Mouse (Mus musculus) Muller cell, postnatal 12 days (primary cell): ENCODE measurements around the gene Ntrk1.

Experiments
- DNase-seq: peaks from one replicate; pipeline ENCODE4 v3.0.0-alpha.2; 2015; ENCODE audit errors: inconsistent ontology term

Ntrk1 gene

GRCm38 (mm10) chr3:87753829-87754228 lies 41.1 kb downstream of the Ntrk1 start:
- DNase-seq: no peak

- DNase-seq: no peak
These were observed 42.4 kb downstream of the Ntrk1 start for GRCm38 (mm10) chr3:87752567-87752966.

GRCm38 (mm10) chr3:87749977-87750376 lies 45.0 kb downstream of the Ntrk1 start:
- DNase-seq: no peak

- DNase-seq: peak; percentile 41
These were observed 45.9 kb downstream of the Ntrk1 start for GRCm38 (mm10) chr3:87749036-87749435.

- peak; percentile 33 for DNase-seq
These were observed 46.5 kb downstream of the Ntrk1 start, which contains the start of gene Lrrc71 for GRCm38 (mm10) chr3:87748431-87748830. Gene Lrrc71 (minus strand): TSS chr3:87748625.

- DNase-seq: no peak
These were observed 49.8 kb downstream of the Ntrk1 start for GRCm38 (mm10) chr3:87745036-87745659.

- DNase-seq: no peak
These were observed 51.0 kb downstream of the Ntrk1 start for GRCm38 (mm10) chr3:87743927-87744326.

DNA sequence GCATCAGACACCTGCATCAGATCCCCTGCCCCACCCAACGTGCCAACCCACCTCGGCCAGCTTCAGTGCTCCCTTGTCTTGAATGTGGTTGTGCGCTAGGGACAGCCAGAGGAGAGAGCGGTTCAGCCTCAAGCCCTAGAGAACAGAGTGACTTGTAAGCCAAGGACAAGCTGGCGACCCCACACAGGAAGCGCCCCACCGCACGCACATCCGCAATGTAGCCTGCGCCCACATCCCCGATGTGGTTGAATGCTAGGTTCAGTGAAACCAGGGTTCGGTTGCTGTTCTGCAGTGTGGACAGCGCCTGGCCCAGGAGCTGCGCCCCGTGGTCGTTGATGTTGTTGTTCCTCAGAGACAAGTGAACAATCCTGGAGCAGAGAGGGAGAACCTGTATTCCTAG lies 52.2 kb downstream of the Ntrk1 start:
- no peak for DNase-seq

- no peak for DNase-seq
These were observed 52.9 kb downstream of the Ntrk1 start for GRCm38 (mm10) chr3:87742013-87742412.

DNA sequence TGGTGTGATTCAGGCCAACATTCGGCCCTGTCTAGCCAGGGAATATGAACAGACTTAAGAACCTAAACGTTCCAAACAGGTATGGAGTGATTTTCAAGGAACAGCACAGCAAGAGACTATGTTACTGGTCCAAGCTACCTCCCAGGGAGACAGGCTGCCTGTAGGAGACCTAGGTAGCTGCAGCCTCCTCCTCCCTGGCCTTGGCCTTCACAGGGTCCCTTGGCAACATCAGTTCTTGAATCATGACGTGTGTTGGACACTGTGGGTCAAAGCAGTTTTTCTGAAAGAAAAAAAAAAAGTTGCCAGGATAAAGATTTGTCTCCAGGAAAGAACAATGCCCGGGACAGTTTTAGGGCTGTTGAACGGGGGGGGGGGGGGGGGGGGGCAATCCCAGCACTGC lies 56.1 kb downstream of the Ntrk1 start:
- no peak for DNase-seq

GRCm38 (mm10) chr3:87735335-87735734 lies 59.6 kb downstream of the Ntrk1 start:
- no peak for DNase-seq

DNA sequence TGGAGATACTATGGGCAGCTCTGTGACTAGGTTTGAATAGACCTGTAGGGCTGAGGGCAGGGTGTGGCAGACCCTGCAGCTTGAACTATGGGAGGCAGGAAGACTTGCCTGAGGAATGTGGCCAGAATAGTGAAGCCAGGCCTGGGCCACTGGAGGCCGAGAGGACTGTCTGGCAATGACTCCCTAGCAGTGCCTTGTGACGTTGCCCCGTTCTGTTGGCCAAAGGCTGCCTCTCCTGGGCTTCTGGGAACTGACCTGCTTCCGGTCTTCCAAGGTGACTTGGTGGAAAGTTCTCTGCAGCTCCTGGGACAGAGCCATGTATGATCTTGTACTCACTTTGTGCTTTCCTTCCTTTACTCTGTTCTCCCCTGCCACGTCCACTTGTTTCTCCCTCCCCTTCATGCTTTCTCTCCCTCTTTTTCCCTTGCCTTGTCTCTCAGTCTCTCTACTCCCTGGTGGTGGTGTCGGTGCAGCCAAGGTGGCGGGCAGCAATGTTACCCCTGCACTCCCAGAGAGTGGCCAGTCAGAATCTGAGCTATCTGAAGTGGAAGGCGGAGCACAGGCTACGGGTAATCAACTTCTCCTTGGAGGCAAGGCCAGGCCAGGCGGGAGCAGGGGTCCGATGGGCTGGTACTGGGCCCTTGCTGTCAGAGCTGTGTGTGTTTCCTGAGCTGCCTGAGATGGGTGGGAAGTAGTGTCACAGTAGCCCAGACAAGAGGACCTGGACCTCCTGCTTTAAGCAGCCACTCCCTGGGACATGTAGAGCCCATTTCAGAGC lies 60.8 kb downstream of the Ntrk1 start:
- no peak for DNase-seq

- DNase-seq: no peak
These were observed 61.9 kb downstream of the Ntrk1 start for GRCm38 (mm10) chr3:87733098-87733497.

GRCm38 (mm10) chr3:87728696-87729095 lies 66.3 kb downstream of the Ntrk1 start:
- no peak for DNase-seq
